Mouse (Mus musculus) urinary bladder, postnatal 4 days (tissue): ENCODE measurements around the gene Ints1.

ENCODE experiments used
- DNase-seq, 2 experiments: peaks; one replicate each; pipeline ENCODE4 v3.0.0; 2021 to 2022; ENCODE audit warnings: low spot score in 2 of 2

Ints1 gene

DNA sequence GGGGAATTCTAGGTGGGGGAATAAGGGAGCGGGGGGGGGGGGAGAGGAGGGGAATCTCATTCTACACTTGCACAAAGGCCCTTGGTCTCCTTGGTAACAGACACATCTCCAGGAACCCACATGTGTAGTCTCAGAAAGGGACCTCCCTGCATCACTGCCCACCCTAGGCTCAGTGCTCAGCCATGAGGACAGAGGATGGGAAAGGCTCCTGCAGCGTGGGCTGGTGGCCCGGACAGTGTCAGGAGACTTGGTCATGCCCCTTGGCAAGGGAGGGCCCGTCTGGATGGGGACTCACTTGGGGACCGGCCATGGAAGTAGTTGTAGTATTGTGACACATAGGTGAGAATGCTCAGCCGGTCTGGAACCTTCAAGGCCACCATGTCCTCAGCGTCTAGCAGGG, 56.5 kb downstream of the Ints1 start:
- no peak for DNase-seq

DNA sequence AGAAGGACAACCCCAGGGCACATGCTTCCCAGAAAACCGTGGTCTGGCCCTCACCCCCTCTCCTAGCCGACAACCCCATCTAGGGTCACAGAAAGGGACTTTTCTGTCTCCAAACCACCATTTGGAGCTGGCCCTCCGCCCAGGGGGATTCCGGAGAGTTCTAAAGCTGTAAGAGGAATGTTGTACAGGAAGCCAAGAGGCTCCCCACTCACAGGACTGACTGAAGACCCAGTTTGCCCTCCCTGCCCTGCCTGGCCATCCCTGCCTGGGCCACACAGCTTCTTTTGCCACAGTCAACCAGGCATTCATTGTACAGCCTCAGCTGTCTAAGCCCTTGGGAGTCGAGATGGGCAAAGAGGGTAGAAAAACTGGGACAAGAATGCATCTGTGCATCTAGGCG, 56.9 kb downstream of the Ints1 start:
- peak in 1 of 2 experiments; percentile 54 for DNase-seq

DNA sequence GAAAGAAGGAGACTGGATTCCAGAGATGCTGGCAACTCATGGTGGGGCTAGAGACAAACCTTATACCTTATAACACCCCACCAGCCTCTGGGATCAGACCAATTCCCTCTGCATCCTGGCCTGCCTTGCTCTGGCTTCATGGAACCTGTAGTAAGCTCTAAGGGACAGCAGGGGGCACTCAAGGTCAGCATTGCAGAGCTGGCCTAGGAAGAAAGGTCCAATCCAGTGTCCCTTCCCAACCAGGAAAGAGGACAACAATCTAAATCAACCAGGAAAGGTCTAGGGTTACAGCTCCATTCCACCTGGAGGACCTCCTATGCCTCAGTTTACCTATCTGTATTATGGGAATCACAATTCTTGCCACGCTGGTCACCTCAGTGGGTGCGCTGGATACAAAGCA, 57.8 kb downstream of the Ints1 start:
- peak in 1 of 2 experiments; percentile 40 for DNase-seq

DNA sequence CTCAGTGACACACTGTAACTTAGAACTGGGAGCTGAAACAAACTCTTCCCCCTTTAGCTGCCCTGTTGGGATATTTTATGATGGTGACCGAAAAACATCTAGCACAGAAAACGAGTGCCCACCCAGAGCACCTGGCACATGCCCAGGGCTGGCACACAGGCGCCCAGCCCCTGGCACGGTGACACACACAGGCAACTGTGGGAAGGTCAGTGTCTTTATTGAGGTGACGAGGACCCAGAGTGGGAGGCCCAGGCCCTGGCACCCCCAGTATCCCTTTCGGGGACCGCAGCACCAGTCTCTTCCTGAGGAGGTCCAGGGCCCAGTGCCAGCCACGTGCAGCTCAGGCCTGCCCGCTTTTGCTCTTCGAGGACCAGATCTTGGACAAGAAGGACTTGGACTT, 69.0 kb downstream of the Ints1 start:
- no peak for DNase-seq

DNA sequence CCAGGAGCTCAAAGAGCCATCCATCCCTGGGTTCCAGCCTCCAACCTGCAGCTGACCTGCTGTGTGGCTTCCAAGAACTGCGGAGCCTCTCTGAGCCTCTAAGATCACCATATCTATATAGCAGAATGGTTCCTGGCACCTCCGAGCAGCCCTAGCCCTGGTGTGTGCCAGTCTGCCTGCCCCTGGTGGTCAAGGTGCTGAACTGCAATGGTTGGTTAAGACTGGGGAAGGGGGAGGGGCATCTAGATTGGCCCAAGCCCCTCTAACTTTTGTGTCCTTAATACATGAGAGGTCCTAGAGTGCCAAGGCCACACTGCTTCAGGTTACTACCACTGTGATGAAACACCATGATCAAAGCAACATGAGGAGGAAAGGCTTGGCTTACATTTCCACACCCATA, 72.6 kb downstream of the Ints1 start:
- no peak for DNase-seq

DNA sequence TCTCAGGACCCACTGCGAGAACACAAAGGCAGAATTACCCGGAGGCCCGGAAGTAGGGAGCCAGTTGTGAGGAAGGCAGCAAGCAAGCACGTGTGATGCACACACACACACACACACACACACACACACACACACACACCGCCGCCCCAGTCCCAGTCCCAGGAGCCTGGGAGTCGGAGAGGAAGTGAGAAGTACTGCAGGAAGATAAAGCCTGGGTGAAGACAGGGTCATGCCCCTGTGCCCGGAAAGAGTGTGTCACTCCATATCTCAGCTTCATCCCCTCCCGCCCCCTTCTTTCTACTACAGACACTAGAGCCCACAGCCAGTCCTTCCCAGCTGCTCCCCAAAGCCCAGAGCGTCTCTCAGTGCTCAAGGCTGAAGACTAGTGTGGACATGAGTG, 73.2 kb downstream of the Ints1 start:
- no peak for DNase-seq
